Mouse (Mus musculus) urinary bladder, postnatal 4 days (tissue): ENCODE data around the gene Leng1.
A peak's percentile ranks its signal among the peaks of the same experiment; 100 is the strongest.
"Not testable (repeated sequence)": the region's sequence is repeated elsewhere in the genome, so short reads cannot be mapped to it uniquely, and the experiment has no call there.

Experiments used
- DNase-seq, 2 experiments: peaks; one replicate each; pipeline ENCODE4 v3.0.0; 2021 to 2022; ENCODE audit warnings: low spot score in 2 of 2

The Leng1 gene

GRCm38 (mm10) chr7:3665215-3666114 lies at the start of gene Leng1:
TSS of gene Leng1 (minus strand) at chr7:3665840.
- DNase-seq, result peak; percentile 95 to 96

GRCm38 (mm10) chr7:3715249-3715648 lies 49.6 kb upstream of the Leng1 start:
- DNase-seq, result no peak

- no peak for DNase-seq
Measured at GRCm38 (mm10) chr7:3712264-3712942, 46.8 kb upstream of the Leng1 start.

- DNase-seq, result no peak
Measured at GRCm38 (mm10) chr7:3709000-3709399, 43.4 kb upstream of the Leng1 start.

GRCm38 (mm10) chr7:3708447-3708980 lies 42.9 kb upstream of the Leng1 start:
- DNase-seq, result not testable (repeated sequence)

- no peak for DNase-seq
Measured at GRCm38 (mm10) chr7:3707568-3708413, 42.2 kb upstream of the Leng1 start.

GRCm38 (mm10) chr7:3707027-3707426 lies 41.4 kb upstream of the Leng1 start:
- DNase-seq, result no peak

GRCm38 (mm10) chr7:3706343-3706934 lies 40.8 kb upstream of the Leng1 start:
- DNase-seq, result no peak

- DNase-seq, result no peak
Measured at GRCm38 (mm10) chr7:3705911-3706310, 40.3 kb upstream of the Leng1 start.

- DNase-seq, result not testable (repeated sequence)
Measured at GRCm38 (mm10) chr7:3705461-3705860, 39.8 kb upstream of the Leng1 start.

- no peak for DNase-seq
Measured at GRCm38 (mm10) chr7:3704475-3704874, 38.8 kb upstream of the Leng1 start.

GRCm38 (mm10) chr7:3703879-3704441 lies 38.3 kb upstream of the Leng1 start, which contains the start of gene Rps9:
TSS of gene Rps9 (plus strand) at chr7:3703993.
- DNase-seq, result peak; percentile 92 to 97

GRCm38 (mm10) chr7:3703148-3703878 lies 37.7 kb upstream of the Leng1 start:
- DNase-seq, result no peak

GRCm38 (mm10) chr7:3698471-3698870 lies 32.8 kb upstream of the Leng1 start:
- DNase-seq, result no peak

- not testable (repeated sequence) for DNase-seq
Measured at GRCm38 (mm10) chr7:3694949-3695305, 29.3 kb upstream of the Leng1 start.

- DNase-seq, result peak; percentile 73 to 74
Measured at GRCm38 (mm10) chr7:3694076-3694948, 28.7 kb upstream of the Leng1 start.

- DNase-seq, result no peak
Measured at GRCm38 (mm10) chr7:3693809-3694075, 28.1 kb upstream of the Leng1 start.

GRCm38 (mm10) chr7:3692987-3693808 lies 27.6 kb upstream of the Leng1 start, which contains the start of gene Mboat7:
TSS of gene Mboat7 (minus strand) at chr7:3693523.
- DNase-seq, result peak; percentile 95
